Mouse (Mus musculus): Measurements from ENCODE around the gene Eif4g3. TPM values are rescaled to one million over a fixed set of nuclear protein-coding genes. Genes with fewer than 3 reads are reported as not detected.

Eif4g3 gene
- polyA plus RNA-seq, 1 experiment from 2014 or later = 35.2 TPM

GRCm38 (mm10) chr4:138003909-138004610 lies 11.2 kb downstream of the Eif4g3 start:
- WGBS = 86% methylated on average over 11 of the region's 11 CpGs
- Histone ChIP-seq H3K4me1 (ENCODE audit: control insufficient read depth, insufficient read depth, low read length) (no peaks in the 10 kb centered on the region), H3K36me3 (replicated peaks; ENCODE audit: control insufficient read depth, insufficient read depth, low read depth, low read length) (peaks cover 5% of the 10 kb centered on the region; the same call in 1 of the 2 replicates)

GRCm38 (mm10) chr4:138005781-138006180 lies 13.0 kb downstream of the Eif4g3 start:
- Histone ChIP-seq H3K4me1 (ENCODE audit: control insufficient read depth, insufficient read depth, low read length) (no peaks in the 10 kb centered on the region), H3K27ac (replicated peaks; ENCODE audit: low read depth, low read length) (no peak overlapping the region), H3K36me3 (replicated peaks; ENCODE audit: control insufficient read depth, insufficient read depth, low read depth, low read length) (peaks cover 5% of the 10 kb centered on the region; the same call in 1 of the 2 replicates), H3K9ac (replicated peaks; ENCODE audit: low read length) (no peak overlapping the region), H3K27me3 (ENCODE audit: control insufficient read depth, insufficient read depth, low read length) (no peaks in the 10 kb centered on the region), H3K9me3 (replicated peaks; ENCODE audit: control insufficient read depth, low read length) (no peaks in the 10 kb centered on the region), H3K4me3 (ENCODE audit: low read depth, low read length) (no peak overlapping the region), H3K4me2 (ENCODE audit: low read depth, low read length) (no peak overlapping the region)
- 95% methylated on average over 1 of the region's 1 CpGs for WGBS
- DNase-seq (ENCODE audit: low spot score) (no peak), ATAC-seq (replicated peaks; ENCODE audit: insufficient number of reproducible peaks, low FRiP score, low TSS enrichment, low read depth) (no peak)

More at GRCm38 (mm10) chr4:138003909-138004610, 11.2 kb downstream of the Eif4g3 start:
- no peak for DNase-seq (ENCODE audit: low spot score)
- H3K27ac ChIP-seq (replicated peaks; ENCODE audit: low read depth, low read length) = no peak overlapping the region
- H3K9me3 ChIP-seq (replicated peaks; ENCODE audit: control insufficient read depth, low read length) = no peaks in the 10 kb centered on the region
- no peak overlapping the region for H3K9ac ChIP-seq (replicated peaks; ENCODE audit: low read length)
- H3K4me3 ChIP-seq (ENCODE audit: low read depth, low read length) = no peak overlapping the region
- H3K4me2 ChIP-seq (ENCODE audit: low read depth, low read length) = no peak overlapping the region
- H3K27me3 ChIP-seq (ENCODE audit: control insufficient read depth, insufficient read depth, low read length) = no peaks in the 10 kb centered on the region
- no peak for ATAC-seq (replicated peaks; ENCODE audit: insufficient number of reproducible peaks, low FRiP score, low TSS enrichment, low read depth)

DNA sequence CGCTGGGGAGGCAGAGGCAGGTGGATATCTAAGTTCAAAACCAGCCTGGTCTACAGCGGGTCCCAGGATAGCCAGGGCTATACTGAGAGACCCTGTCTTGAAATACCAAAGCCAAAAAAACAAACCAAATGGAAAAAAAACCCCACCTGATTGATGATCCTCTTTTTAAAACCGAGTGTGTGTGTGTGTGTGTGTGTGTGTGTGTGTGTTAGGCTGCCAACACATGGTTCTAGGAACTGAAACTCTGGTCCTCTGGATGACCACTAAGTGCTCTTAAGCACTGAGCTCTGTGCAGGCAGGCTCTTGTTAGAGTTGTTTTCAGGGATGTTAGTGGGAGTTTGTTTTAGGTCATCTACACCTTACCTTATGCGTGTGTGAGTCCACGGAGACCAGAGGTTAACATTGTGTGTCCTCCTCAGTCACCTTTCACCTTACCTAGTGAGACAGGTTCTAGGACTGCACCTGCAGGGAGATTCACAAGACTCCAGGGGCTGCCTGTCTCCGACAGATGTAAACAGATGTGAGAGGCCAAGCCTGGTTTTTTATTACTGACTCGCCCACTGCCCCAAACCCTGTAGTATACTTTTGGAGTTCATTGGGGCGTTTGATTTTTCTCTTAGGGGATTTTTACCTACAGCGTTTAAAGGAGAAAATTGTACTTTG lies 14.3 kb downstream of the Eif4g3 start:
- H3K27me3 ChIP-seq (ENCODE audit: control insufficient read depth, insufficient read depth, low read length) = no peaks in the 10 kb centered on the region
- ATAC-seq (replicated peaks; ENCODE audit: insufficient number of reproducible peaks, low FRiP score, low TSS enrichment, low read depth) (no peak), DNase-seq (ENCODE audit: low spot score) (no peak)
- no peak overlapping the region for H3K4me3 ChIP-seq (ENCODE audit: low read depth, low read length)
- 90% methylated on average over 9 of the region's 9 CpGs for WGBS
- no peaks in the 10 kb centered on the region for H3K4me1 ChIP-seq (ENCODE audit: control insufficient read depth, insufficient read depth, low read length)
- no peak overlapping the region for H3K27ac ChIP-seq (replicated peaks; ENCODE audit: low read depth, low read length)
- peaks cover 8% of the 10 kb centered on the region; the same call in 1 of the 2 replicates for H3K36me3 ChIP-seq (replicated peaks; ENCODE audit: control insufficient read depth, insufficient read depth, low read depth, low read length)
- H3K4me2 ChIP-seq (ENCODE audit: low read depth, low read length) = no peak overlapping the region
- H3K9ac ChIP-seq (replicated peaks; ENCODE audit: low read length) = no peak overlapping the region
- no peaks in the 10 kb centered on the region for H3K9me3 ChIP-seq (replicated peaks; ENCODE audit: control insufficient read depth, low read length)

GRCm38 (mm10) chr4:138008646-138009045 lies 15.8 kb downstream of the Eif4g3 start:
- no peak overlapping the region for H3K9ac ChIP-seq (replicated peaks; ENCODE audit: low read length)
- no peak overlapping the region for H3K4me3 ChIP-seq (ENCODE audit: low read depth, low read length)
- no peak overlapping the region for H3K4me2 ChIP-seq (ENCODE audit: low read depth, low read length)
- H3K27ac ChIP-seq (replicated peaks; ENCODE audit: low read depth, low read length) = no peak overlapping the region
- peaks cover 8% of the 10 kb centered on the region for H3K36me3 ChIP-seq (replicated peaks; ENCODE audit: control insufficient read depth, insufficient read depth, low read depth, low read length)
- 91% methylated on average over 6 of the region's 6 CpGs for WGBS
- no peaks in the 10 kb centered on the region for H3K4me1 ChIP-seq (ENCODE audit: control insufficient read depth, insufficient read depth, low read length)
- H3K9me3 ChIP-seq (replicated peaks; ENCODE audit: control insufficient read depth, low read length) = no peaks in the 10 kb centered on the region
- no peaks in the 10 kb centered on the region for H3K27me3 ChIP-seq (ENCODE audit: control insufficient read depth, insufficient read depth, low read length)
- ATAC-seq (replicated peaks; ENCODE audit: insufficient number of reproducible peaks, low FRiP score, low TSS enrichment, low read depth) (no peak), DNase-seq (ENCODE audit: low spot score) (no peak)

DNA sequence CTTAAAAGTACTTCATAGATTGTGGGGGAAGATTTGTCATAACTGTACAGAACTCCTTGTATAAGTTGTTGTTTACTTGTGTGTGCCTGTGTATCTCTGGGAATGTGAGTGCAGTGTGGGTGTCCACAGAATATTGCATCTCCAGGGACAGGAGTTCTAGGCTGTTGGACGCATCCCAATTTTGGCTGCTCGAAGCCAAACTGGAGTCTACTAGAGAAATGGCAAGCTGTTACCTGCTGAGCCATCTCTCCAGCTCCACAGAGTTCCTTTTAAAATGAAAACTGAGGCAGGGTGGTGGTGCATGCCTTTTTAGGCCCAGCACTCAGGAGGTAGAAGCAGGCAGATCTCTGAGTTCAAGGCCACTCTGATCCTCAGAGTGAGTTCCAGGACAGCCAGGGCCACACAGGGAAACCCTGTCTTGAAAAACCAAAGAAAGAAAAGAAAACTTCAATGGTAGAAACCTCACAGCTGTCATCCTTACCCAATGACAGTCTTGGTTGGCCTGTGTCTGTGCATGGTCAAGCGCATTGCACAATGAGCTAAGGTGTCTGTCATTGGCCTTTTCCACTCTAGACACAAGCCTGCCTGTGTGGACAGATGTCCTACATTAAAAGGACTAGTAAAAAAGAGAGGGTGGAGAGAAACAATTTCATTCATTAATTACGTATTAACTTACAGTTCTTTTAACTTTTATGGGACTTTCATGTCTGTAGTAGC lies 17.1 kb downstream of the Eif4g3 start:
- Histone ChIP-seq H3K9ac (replicated peaks; ENCODE audit: low read length) (no peak overlapping the region), H3K36me3 (replicated peaks; ENCODE audit: control insufficient read depth, insufficient read depth, low read depth, low read length) (peaks cover 16% of the 10 kb centered on the region), H3K27me3 (ENCODE audit: control insufficient read depth, insufficient read depth, low read length) (no peaks in the 10 kb centered on the region), H3K4me3 (ENCODE audit: low read depth, low read length) (no peak overlapping the region), H3K4me1 (ENCODE audit: control insufficient read depth, insufficient read depth, low read length) (no peaks in the 10 kb centered on the region), H3K27ac (replicated peaks; ENCODE audit: low read depth, low read length) (no peak overlapping the region), H3K9me3 (replicated peaks; ENCODE audit: control insufficient read depth, low read length) (no peaks in the 10 kb centered on the region), H3K4me2 (ENCODE audit: low read depth, low read length) (no peak overlapping the region)
- 95% methylated on average over 4 of the region's 4 CpGs for WGBS
- no peak for ATAC-seq (replicated peaks; ENCODE audit: insufficient number of reproducible peaks, low FRiP score, low TSS enrichment, low read depth)
- no peak for DNase-seq (ENCODE audit: low spot score)

DNA sequence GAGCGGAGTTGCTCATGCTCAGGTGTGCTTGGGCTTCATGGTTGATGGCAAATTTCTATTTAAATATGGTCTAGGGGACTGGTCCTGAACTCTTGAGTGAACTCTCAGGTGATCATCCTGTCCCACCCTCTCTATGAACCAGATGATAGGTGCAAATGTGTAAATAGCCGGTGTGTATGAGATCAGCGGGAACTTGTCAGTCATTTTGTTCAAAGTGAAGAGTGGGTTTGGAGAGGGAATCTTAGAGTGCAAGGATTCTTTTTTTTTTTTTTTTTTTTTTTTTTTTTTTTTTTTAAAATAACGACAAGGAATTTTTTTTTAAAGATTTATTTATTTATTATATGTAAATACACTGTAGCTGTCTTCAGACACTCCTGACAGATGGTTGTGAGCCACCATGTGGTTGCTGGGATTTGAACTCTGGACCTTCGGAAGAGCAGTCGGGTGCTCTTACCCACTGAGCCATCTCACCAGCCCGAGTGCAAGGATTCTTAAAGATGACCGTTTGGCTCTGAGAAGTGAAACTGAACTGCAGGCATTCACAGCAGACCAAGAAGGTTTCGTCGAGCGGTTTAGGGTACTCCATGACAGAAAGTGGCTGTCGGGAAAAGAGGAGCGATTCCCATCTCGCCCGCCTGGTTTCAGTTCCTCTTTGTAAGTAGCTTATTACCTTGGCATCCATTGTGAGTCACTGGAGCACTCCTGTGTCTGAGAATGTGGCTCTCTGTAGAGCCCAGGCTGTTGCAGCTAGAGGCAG lies 21.1 kb downstream of the Eif4g3 start:
- ATAC-seq (replicated peaks; ENCODE audit: insufficient number of reproducible peaks, low FRiP score, low TSS enrichment, low read depth) (no peak), DNase-seq (ENCODE audit: low spot score) (no peak)
- no peaks in the 10 kb centered on the region for H3K9me3 ChIP-seq (replicated peaks; ENCODE audit: control insufficient read depth, low read length)
- H3K4me2 ChIP-seq (ENCODE audit: low read depth, low read length) = no peak overlapping the region
- no peaks in the 10 kb centered on the region for H3K4me1 ChIP-seq (ENCODE audit: control insufficient read depth, insufficient read depth, low read length)
- no peak overlapping the region for H3K9ac ChIP-seq (replicated peaks; ENCODE audit: low read length)
- no peak overlapping the region for H3K4me3 ChIP-seq (ENCODE audit: low read depth, low read length)
- 93% methylated on average over 15 of the region's 15 CpGs for WGBS
- peaks cover 20% of the 10 kb centered on the region for H3K36me3 ChIP-seq (replicated peaks; ENCODE audit: control insufficient read depth, insufficient read depth, low read depth, low read length)
- no peaks in the 10 kb centered on the region for H3K27me3 ChIP-seq (ENCODE audit: control insufficient read depth, insufficient read depth, low read length)
- no peak overlapping the region; the same call in 1 of the 2 replicates for H3K27ac ChIP-seq (replicated peaks; ENCODE audit: low read depth, low read length)

- ATAC-seq (replicated peaks; ENCODE audit: insufficient number of reproducible peaks, low FRiP score, low TSS enrichment, low read depth) (no peak), DNase-seq (ENCODE audit: low spot score) (no peak)
- Histone ChIP-seq H3K36me3 (replicated peaks; ENCODE audit: control insufficient read depth, insufficient read depth, low read depth, low read length) (peaks cover 18% of the 10 kb centered on the region), H3K4me3 (ENCODE audit: low read depth, low read length) (no peak overlapping the region), H3K4me2 (ENCODE audit: low read depth, low read length) (no peak overlapping the region), H3K4me1 (ENCODE audit: control insufficient read depth, insufficient read depth, low read length) (no peaks in the 10 kb centered on the region), H3K9ac (replicated peaks; ENCODE audit: low read length) (no peak overlapping the region), H3K9me3 (replicated peaks; ENCODE audit: control insufficient read depth, low read length) (no peaks in the 10 kb centered on the region), H3K27ac (replicated peaks; ENCODE audit: low read depth, low read length) (no peak overlapping the region), H3K27me3 (ENCODE audit: control insufficient read depth, insufficient read depth, low read length) (no peaks in the 10 kb centered on the region)
- WGBS = 89% methylated on average over 4 of the region's 4 CpGs
These were observed 23.1 kb downstream of the Eif4g3 start for GRCm38 (mm10) chr4:138015966-138016365.
